Mouse (Mus musculus) lung, adult 18-20 months (tissue): ENCODE measurements at regions not wholly inside any gene's neighbourhood (a gene's known extent, or its start where the extent isn't known, plus 50 kb on each side); places are given as distances from the start of the nearest gene placed in this dataset.

Experiments
- DNase-seq, 2 experiments: peaks; one replicate each; pipeline ENCODE4 v3.0.0; 2022; ENCODE audit warnings: mixed read lengths in 2 of 2

- peak in 1 of 2 experiments; percentile 38 for DNase-seq
Observed at GRCm38 (mm10) chrX:13344701-13345100, 63.9 kb downstream of the Ddx3x start.

- no peak for DNase-seq
Observed at GRCm38 (mm10) chrX:13345126-13345525, 64.4 kb downstream of the Ddx3x start.

- DNase-seq = no peak
Observed at GRCm38 (mm10) chrX:13346011-13346631, 65.4 kb downstream of the Ddx3x start.

- DNase-seq = peak; percentile 19 to 34
Observed at GRCm38 (mm10) chrX:13346696-13347026, 65.9 kb downstream of the Ddx3x start.

- DNase-seq = peak; percentile 65 to 79
Observed at GRCm38 (mm10) chrX:13347027-13347840, 66.5 kb downstream of the Ddx3x start.

- no peak for DNase-seq
Observed at GRCm38 (mm10) chrX:13348415-13348814, 67.6 kb downstream of the Ddx3x start.

- peak; percentile 42 to 76 for DNase-seq
Observed at GRCm38 (mm10) chrX:13350461-13350860, 69.7 kb downstream of the Ddx3x start.

GRCm38 (mm10) chrX:13357149-13357783, 76.5 kb downstream of the Ddx3x start:
- peak in 1 of 2 experiments; percentile 8 for DNase-seq

- no peak for DNase-seq
Observed at GRCm38 (mm10) chrX:13357973-13358372, 77.2 kb downstream of the Ddx3x start.

- DNase-seq = no peak
Observed at GRCm38 (mm10) chrX:13360436-13360835, 79.7 kb downstream of the Ddx3x start.

- no peak for DNase-seq
Observed at GRCm38 (mm10) chrX:13370319-13370718, 89.5 kb downstream of the Ddx3x start.

GRCm38 (mm10) chrX:13372752-13373151, 92.0 kb downstream of the Ddx3x start:
- no peak for DNase-seq

GRCm38 (mm10) chrX:13386354-13386753, 79.6 kb upstream of the Nyx start:
- peak in 1 of 2 experiments; percentile 5 for DNase-seq

- no peak for DNase-seq
Observed at GRCm38 (mm10) chrX:13398466-13398865, 67.4 kb upstream of the Nyx start.

- no peak for DNase-seq
Observed at GRCm38 (mm10) chrX:13412726-13413125, 53.2 kb upstream of the Nyx start.

GRCm38 (mm10) chrX:13413135-13413534, 52.8 kb upstream of the Nyx start:
- no peak for DNase-seq
